Mouse (Mus musculus) left cerebral cortex, postnatal 14 days (tissue): ENCODE data around the gene 2610318N02Rik. TPM values are rescaled to one million over a fixed set of nuclear protein-coding genes. Genes with fewer than 3 reads are reported as not detected.

ENCODE experiments used
- microRNA-seq, 2 experiments: library from miRNA; unstranded; fragments of <30 nt; microRNA quantifications; one replicate each; pipeline ENCODE4 v1.2.0; 2022
- total RNA-seq, 2 experiments: library from RNA; stranded (reverse); gene quantifications; 2 replicates each; pipeline ENCODE4 v1.2.3; 2021

Gene 2610318N02Rik
- total RNA-seq, 2 experiments from 2014 or later: 2.3 to 3.0 TPM

Small RNA genes within 50 kb of the gene (microRNA-seq; reads per million reads assigned to microRNA genes)
- 285 to 326 reads per million in 2 experiments for gene Mir130b
- gene Mir301b: 5.0 to 9.8 reads per million in 2 experiments

Other genes starting within 250 kb of the 2610318N02Rik start
- gene Ppm1f, start 228.7 kb downstream of the 2610318N02Rik start, total RNA-seq: 10 to 100 TPM; 34.3 TPM
- 100 to 1,000 TPM; 524 to 615 TPM for gene Mapk1, start 141.8 kb downstream of the 2610318N02Rik start, total RNA-seq
- gene Ypel1, start 55.5 kb downstream of the 2610318N02Rik start, total RNA-seq: 10 to 100 TPM; 61.7 to 62.2 TPM
- gene Ppil2, start 13.9 kb downstream of the 2610318N02Rik start, total RNA-seq: 10 to 100 TPM; 84.7 to 85.2 TPM
- 10 to 100 TPM; 16.8 to 23.1 TPM for gene Sdf2l1, start 7.2 kb upstream of the 2610318N02Rik start, total RNA-seq
- gene Ydjc, start 19.5 kb upstream of the 2610318N02Rik start, total RNA-seq: 10 to 100 TPM; 37.4 to 38.2 TPM
- 1 to 10 TPM; 4.6 to 5.4 TPM for gene Ccdc116, start 22.1 kb upstream of the 2610318N02Rik start, total RNA-seq
- gene Ube2l3, start 77.5 kb upstream of the 2610318N02Rik start, total RNA-seq: 100 to 1,000 TPM; 143 to 144 TPM
- gene Rimbp3, start 83.4 kb upstream of the 2610318N02Rik start, total RNA-seq: 1 to 10 TPM; 1.5 to 1.8 TPM
- gene Hic2, start 108.4 kb upstream of the 2610318N02Rik start, total RNA-seq: 1 to 10 TPM; 4.8 to 5.0 TPM
- 100 to 1,000 TPM; 118 to 134 TPM for gene Tmem191c, start 150.9 kb upstream of the 2610318N02Rik start, total RNA-seq
- gene Serpind1, start 206.2 kb upstream of the 2610318N02Rik start, total RNA-seq: 1 to 10 TPM; 1.8 TPM